Mouse (Mus musculus): ENCODE data around the gene Sds. TPM values are rescaled to one million over a fixed set of nuclear protein-coding genes. Genes with fewer than 3 reads are reported as not detected.
"Not testable (repeated sequence)": the region's sequence is repeated elsewhere in the genome, so short reads cannot be mapped to it uniquely, and the experiment has no call there.

The Sds gene
- total RNA-seq, 2 experiments from 2014 or later, result 0.20 TPM; not detected in 1

DNA sequence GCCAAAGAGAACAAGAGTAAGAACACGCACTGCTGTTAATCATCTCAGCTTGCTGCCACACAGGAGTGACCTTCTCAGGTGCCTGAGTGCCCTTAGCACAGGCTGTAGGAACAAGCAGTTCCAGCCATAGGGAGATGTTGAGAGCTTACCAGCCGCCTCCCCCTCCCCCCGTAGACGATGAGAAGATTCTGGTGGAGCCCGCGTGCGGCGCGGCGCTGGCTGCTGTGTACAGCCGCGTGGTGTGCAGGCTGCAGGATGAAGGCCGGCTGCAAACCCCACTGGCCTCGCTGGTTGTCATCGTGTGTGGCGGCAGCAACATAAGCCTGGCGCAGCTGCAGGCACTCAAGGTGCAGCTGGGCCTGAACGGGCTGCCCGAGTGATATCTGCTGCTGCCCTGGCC lies 7.1 kb downstream of the Sds start:
- no peak for DNase-seq
- intact Hi-C loops (cut with DNase I), result no loop called here

DNA sequence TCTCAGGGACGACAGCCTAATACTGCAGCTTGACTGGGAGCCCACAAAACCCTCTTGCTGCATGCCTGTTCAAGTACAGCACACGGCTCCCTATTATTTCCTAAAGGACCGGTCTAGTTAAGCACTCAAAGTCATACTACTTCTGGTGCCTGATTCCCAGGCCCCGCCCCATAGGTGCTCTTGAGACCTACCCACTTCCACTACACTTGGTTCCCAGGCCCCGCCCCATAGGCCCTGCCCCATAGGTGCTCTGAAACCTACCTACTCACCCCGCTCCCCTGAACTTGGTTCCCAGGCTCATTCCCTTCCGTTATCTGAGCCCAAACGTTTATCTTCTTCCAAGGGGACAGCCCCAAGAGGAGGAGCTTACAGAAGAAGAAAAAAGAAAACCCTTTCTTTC lies 11.5 kb downstream of the Sds start:
- intact Hi-C loops (cut with DNase I), result no loop called here
- no peak for DNase-seq

DNA sequence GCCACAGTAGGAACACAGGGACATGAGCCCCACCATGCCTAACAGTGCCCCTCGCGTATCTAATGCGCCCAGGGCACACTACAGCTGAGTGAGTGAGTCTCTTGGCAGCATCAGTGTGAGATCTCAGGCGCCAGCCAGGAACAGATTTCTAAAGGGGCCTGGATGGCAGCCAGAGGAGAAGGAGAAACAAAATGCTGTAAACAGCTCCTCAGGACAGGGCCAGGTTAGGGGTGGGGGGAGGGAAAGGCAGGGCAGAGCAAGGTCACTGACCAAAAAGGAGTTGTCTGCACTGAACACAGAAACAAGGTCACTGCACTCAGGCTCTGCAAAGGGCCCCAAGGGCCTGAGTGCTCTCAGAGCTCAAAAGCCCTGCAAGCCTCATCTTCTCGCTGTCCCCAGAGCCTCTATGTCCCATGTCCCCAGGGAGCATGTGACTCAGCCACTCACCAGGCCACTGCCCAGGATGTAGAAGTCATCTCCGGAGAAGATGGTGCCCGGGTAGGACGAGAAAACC lies 14.4 kb downstream of the Sds start:
- intact Hi-C loops (cut with DNase I), result no loop called here
- no peak for DNase-seq

DNA sequence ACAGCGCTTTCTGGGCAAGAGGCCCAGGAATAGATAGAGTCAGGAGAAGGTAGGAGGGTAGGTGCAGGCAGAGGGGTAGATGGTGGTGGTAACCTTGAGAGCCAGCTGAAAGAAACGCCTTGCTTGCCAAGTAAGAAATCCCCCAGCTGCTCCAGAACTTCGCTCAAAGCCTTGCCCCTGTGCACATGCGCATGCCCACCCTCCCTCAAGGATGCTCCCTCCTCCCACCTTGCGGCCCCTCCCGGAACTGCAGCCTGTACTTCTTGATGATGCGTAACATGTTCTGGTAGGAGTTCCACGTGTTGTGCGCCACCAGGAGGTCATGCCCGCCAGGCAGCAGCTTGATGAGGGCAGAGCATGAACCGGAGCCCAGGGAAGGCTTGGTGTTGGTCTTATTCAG lies 16.1 kb downstream of the Sds start:
- intact Hi-C loops (cut with DNase I), result no loop called here
- no peak for DNase-seq

DNA sequence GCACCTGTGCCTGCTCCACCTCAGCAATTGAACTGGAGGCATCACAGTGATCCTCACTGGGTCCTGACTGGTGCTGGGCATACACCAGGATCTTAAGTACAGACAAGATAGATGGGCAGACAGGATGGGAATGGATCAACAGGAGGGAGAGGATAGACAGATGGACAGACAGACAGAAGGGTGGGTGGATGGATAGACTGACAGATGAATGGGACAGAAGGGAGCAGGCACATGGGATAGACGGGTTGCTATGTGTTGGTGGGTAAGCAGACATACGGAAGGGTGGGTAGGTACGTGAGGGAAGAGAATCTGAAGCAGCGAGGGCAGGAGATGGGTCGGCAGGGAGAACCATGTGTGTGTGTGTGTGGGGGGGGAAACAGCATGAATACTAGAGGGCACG lies 17.1 kb downstream of the Sds start:
- DNase-seq, result no peak
- intact Hi-C loops (cut with DNase I), result no loop called here

DNA sequence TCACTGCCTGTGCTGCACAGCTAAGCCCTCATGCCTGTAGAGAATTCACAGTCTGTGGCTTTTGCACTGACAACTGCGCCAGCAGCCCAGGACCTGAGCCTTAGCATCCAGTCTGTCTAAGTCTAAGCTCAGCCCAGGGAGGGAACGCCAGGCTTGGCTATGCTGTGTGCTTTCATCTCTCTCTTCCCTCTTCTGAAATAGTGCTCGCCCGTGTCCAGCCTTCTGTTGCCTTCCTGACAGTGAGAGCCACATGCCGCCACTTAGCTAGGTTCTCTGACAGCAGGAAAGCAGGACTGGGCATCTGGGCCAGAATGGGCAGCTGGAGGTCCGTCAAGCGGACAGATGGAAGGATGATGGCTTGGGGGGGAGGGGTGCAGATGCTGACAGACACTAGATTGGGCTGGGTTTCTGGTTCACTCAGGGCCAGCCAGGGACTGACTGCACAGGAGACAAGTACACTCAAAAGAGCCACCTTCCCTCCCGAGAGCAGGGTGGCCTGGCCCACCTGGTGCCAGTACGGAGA lies 17.6 kb downstream of the Sds start:
- no peak for DNase-seq
- intact Hi-C loops (cut with DNase I), result no loop called here

DNA sequence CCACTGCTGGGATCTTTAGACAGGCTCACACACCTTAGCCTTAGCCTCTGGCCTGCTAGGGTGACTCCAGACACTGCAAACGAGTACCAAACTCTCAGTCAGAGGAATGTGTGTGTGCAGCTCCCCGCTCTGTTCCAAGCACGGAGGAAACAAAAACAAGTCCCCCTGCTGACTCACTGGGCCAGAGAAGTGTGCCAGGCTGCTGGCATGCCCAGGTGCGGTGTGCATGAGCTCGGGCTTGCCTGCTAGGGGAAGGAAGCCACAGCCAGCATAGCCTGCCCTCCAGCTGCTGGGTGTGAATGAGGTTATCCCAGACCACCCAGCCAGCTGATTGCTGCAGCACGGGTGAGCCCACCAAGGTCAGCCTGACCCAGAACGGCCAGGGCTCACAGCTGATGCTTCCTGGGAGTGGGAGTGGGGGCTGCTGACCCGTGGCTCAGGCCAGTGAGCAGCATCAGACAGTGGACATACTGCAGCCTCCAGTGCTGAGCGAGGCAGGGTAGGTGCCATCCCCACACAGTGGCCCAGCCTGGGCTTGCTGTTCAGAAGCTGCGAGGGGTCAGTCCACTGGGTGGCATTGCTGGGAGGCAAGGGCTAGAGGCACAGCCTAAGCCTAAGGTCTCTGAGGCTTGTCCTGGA lies 18.9 kb downstream of the Sds start:
- intact Hi-C loops (cut with DNase I), result no loop called here
- no peak for DNase-seq

DNA sequence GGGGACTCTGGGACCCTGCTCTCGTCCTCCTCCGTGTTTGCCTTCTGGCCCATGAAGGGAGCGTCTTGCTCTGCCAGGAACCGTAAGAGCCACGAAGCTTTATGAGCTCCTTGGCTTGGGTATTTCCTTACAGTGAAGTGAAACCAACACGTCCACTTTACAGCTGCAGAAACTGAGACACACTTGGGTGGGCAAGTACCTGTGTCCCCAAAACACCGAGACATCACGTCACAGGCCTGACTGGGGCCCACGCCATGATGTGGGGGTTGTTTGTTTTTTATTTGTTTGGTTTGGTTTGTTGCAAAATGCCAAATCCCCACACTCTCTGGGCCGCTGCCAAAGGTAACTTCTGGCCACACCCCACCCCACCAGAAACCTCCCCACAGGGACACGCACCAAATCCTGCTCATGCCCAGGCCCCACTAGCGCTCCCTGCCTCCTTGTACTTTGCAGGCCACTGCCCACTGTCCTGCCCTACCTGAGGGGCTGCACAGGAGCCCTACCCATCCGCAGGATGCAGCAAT lies 19.4 kb downstream of the Sds start:
- DNase-seq, result no peak
- intact Hi-C loops (cut with DNase I), result no loop called here

DNA sequence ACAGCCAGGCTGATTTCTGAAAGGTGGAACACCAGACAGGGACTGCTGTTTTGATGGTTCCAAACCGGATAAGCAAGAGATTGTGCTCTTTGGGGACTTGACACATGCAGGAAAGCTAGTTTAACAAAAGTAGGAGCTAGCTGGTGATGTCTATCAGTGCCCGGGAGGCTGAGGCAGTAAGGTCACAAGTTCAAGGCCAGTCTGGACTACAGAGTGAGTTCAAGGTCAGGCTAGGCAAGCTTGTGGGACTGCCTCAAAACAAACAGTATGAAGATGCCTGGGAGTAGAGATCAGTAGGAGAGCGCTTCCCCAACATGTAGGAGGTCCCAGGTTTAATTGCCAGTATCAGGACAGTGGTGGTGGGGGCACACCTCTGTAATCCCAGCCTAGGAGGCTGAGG lies 20.7 kb downstream of the Sds start:
- no peak for DNase-seq
- intact Hi-C loops (cut with DNase I), result no loop called here

DNA sequence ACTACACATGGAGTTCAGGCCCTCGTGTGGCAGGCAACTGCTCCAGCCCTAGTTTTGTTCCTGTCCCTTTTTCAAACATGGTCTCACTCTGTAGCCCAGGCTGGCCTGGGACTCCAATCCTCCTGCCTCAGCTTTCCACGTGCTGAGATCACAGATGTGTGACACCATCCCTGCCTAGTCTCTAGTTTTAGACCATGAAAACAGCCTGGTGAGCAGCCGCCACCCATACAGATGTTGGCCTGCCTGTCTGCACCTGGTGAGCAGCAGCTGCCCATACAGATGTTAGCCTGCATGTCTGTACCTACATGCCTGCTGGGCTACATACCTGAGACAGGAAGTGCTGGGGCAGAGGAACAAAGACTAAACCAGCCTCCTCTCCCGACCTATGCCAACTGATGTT lies 22.9 kb downstream of the Sds start:
- intact Hi-C loops (cut with DNase I), result no loop called here
- DNase-seq, result no peak

DNA sequence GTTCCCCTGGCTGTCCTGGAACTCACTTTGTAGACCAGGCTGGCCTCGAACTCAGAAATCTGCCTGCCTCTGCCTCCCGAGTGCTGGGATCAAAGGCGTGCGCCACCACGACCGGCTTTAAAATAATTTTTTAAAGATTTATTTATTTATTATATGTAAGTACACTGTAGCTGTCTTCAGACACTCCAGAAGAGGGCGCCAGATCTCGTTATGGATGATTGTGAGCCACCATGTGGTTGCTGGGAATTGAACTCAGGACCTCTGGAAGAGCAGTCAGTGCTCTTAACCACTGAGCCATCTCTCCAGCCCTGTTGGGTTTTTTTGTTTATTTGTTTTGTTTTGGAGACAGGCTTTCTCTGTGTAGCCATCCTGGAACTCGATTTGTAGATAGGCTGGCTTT lies 24.3 kb downstream of the Sds start:
- DNase-seq; intact Hi-C loops (cut with DNase I): not testable (repeated sequence)

DNA sequence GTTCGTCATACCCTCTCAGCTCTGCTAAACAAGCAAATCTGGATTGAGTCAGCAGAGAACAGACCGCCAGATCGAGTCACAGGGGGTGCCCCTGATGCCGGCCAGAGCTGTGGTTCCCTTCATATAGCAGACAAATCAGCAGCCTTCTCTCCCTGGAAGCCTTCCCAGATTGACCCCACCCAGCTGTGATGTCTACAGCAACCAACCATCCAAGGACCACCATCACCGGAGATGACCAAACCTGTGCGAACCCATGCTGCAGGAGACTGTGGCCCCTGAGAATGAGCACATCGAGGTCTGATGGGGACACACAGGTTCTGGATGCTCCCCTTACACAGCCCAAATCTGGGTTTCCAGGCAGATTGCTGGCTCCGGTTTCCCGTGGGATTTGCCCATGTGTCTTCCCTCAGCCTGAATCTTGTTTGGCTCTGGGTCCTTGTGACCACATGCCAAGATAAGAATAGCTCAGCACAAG lies 25.9 kb downstream of the Sds start:
- intact Hi-C loops (cut with DNase I), result no loop called here
- no peak for DNase-seq

DNA sequence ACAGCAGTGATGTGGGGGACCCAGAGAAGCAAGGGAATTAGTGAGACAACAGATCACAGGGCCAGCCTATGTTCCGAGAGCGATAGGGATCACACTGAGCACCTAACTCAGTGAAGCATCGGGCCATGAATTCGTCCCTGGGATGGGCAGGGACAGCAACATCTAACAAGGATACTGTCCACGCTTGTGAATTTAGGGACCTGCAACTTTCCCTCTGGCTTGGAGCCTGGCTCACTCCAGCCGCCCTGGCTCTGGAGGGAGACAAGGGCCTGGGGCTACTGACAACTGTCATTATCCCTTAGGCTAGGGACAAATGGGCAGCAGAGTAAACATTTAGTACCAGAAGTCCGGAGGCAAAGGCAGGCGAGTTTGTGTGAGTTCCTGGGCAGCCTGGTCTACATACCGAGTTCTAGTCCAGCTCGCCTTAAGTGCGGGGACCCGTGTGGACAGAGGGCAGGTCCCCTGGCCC lies 26.4 kb downstream of the Sds start:
- intact Hi-C loops (cut with DNase I), result no loop called here
- no peak for DNase-seq

DNA sequence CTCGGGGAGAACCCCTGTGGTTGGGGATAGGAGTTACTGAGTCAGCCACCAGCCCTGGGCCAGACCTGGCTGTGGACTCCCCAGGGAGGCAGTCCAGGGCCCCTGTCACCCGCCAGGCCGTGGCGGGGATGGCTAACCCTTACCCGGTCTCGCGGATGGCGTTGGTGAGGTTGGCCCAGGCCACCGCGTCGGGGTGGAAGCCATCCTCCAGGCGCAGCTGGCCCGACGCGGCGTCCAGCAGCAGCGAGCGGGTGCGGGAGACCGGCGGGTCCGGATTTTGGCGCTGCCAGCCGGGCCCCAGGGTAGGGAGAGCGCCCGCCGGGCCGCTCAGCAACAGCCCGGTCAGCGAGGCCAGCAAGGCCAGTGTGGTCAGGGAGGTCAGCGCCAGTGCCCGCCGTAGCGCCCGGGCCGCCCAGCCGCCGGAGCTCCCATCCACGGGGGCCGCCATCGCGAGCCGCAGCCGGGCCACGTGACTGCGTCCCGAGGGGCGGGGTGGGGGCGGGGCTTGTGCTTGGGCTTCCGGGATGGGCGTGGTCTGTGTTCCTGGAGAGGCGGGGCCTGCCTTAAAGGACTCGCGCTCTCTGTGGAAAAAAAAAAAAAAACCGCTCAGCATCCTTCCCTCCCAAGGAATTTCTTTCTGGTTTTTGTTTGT lies 26.9 kb downstream of the Sds start, which contains the start of gene Plbd2:
Plbd2 (minus strand) TSS at position 482 of the 652 bp plus-strand sequence.
- intact Hi-C loops (cut with DNase I), result no loop called here
- peak; percentile 75 for DNase-seq

DNA sequence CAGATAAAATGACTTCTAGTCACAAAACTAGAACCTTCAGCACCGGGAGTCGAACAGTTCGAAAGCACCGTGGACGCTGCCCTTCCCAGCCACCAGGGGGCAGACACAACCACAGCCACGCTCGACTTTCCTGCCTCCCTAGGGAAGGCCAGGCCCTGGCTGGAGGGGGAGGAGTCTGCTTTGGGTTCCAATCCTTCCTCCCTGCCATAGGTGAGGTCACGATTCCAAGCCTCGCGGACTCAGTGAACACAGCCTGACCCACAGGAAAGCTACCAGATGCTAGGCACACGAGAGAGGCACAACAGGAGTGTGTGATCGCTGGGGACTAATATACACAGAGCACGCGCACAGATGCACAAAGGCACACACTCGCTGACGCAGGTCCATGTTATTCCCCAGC lies 29.0 kb downstream of the Sds start:
- DNase-seq, result peak; percentile 75 to 84
- intact Hi-C loops (cut with DNase I), result loop anchor here (2.0 to 5.0 kb wide), 2 partner anchors 82 to 99 kb away; partner anchors contain the start of genes Iqcd and Tpcn1

DNA sequence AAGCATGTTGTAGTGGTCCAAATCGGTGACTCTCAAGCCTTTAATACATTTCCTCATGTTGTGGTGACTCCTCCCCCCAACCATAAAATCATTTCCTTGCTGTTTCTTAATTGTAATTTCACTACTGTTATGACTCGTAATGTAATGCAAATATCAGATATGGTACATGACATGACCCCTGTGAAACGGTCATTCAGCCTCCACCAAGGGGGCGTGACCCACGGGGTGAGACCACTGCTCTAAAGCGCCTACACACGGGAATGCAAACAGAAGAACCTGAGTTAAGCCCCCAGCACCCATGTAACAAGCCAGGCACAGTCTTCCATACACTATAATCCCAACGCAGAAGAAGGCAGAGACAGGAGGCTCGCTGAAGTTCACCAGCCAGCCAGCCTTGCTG lies 29.5 kb downstream of the Sds start:
- intact Hi-C loops (cut with DNase I), result loop anchor here (2.0 to 5.0 kb wide), 2 partner anchors 82 to 99 kb away; partner anchors contain the start of genes Iqcd and Tpcn1
- no peak for DNase-seq

DNA sequence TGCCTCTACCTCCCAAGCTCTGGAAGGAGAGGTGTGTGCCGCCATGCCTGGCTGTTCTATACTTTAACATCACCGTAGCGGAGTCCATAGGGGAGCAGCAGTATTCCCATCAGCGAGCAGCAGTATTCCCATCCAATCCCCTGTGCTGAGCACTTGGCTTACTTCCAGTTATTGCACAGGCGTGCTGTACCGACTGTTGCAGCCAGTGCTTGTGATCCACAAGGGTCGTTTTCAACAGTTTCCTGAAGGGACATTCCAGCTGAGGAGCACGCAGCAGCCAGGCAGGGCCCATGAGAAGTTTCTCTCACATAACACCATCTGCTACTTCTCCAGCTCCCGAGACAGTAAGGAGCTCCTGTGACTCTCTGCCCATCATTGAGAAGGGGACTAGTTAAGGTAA lies 30.2 kb downstream of the Sds start:
- no peak for DNase-seq
- intact Hi-C loops (cut with DNase I), result loop anchor here (5.0 kb wide), 1 partner anchor 81 kb away; the partner anchor contains the start of genes Iqcd and Tpcn1

DNA sequence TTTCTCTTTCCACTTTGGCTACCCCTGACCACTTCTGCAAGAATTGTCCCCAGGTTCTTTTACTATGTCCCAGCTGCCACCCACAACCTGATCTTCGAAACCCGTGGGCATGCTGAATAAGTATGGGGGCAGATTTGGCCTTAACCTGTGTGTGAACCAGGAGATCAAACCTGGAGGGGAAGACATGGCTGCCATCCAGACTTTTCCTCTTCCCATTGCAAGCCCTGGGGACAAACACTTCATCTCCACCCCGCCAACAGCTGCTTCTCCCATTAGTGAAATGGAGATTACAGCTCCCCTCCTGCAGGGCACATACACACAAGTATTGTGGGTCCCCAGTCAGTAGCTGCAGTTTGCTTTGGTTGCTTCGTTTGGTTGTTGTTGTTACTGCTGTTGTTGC lies 31.0 kb downstream of the Sds start:
- intact Hi-C loops (cut with DNase I), result loop anchor here (5.0 kb wide), 1 partner anchor 80 kb away; the partner anchor contains the start of genes Iqcd and Tpcn1
- no peak for DNase-seq

DNA sequence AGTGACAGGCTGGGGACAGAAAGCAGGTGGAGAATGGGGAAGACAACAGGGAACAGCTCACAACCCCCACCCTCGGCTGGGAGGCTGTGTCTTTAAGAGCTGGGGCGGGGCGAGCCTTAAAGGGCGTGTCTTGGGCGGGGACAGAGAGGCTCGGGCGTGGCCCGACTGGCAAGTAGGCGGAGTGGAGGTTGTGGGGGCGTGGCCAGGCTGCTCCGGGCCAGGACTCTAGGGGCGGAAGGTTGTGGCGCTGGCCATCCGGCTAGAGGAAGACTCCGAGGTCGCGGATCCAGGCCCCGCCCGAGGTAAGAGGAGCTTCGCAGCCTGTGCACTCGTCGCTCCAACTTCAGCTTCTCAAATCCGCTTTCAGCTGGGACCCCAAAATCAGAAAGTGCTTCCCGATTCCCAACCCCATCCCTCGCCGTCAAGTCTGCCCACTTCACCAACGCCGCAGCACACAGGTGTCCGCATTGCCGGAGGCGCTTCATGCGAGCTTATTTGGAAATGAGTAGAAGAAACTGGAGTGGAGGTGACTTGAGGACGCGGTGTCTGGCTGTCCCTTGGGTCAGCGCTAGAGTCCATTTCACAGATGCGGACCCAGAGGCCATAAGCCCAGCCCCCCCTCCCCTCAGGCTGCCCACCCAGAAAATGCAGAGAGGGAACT lies 34.8 kb downstream of the Sds start, which contains the start of gene Slc8b1:
Slc8b1 (plus strand) TSS at position 187 of the 661 bp plus-strand sequence.
- intact Hi-C loops (cut with DNase I), result no loop called here
- DNase-seq, result peak; percentile 96 to 99

DNA sequence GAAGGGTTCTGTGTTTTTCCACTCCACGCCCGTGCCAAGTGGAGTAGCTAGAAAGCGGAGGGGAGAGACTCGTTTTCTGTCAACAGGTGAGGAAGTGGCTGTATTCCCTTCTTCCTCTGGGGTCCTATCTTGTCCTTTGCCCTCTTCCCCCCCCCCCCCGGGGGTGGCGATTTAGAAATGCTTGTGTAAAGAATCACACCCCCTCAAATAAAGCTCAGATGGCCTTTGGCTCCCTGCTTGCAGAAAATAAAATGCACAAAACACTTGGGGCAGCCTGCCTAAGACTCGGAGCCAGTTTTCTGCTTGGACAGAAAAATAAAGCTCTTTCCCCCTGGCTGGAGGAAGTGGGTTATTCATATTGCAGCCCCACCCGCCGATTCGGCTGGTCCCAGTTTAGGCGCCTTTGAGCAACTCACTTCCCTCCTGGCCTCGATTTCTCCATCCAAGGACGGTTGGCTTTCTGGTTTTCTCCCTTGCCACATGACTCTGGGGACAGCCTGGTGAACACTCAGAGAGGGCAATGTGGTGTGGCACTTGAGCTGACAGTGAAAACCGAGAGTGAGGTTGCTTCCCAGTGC lies 35.4 kb downstream of the Sds start:
- intact Hi-C loops (cut with DNase I), result no loop called here

More for the DNA sequence above, 35.4 kb downstream of the Sds start:
- DNase-seq, result peak; percentile 48 to 52
